Mouse (Mus musculus): ENCODE measurements around the gene Mark2. TPM values are rescaled to one million over a fixed set of nuclear protein-coding genes. Genes with fewer than 3 reads are reported as not detected.

Gene Mark2
- polyA plus RNA-seq, 1 experiment from 2014 or later = 44.7 TPM

DNA sequence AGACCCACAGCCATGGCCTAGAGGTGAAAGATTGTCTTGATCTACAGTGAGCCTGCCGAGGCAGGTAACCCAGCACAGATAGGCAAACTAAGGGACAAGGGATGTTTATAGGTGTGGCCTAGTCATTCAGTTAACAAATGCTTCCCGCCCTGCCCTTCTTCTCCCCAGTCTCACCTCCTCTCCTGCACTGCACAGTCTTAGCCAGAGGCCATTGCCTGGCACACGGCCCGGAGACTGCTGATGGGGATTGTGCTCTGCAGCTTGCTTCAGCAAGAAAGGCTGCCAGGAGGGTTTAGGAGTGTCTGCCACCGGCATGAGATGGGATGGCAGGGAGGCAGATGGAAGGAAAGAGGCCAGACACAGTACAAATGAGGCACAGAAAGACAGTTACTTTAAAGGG, 83.8 kb downstream of the Mark2 start:
- ATAC-seq (ENCODE audit: low FRiP score, low TSS enrichment) = 0 out of 2 replicates have a peak, but pooled peaks have one; percentile 43
- Histone ChIP-seq H3K4me1 (replicated peaks; ENCODE audit: control insufficient read depth, insufficient read depth) (no peaks in the 10 kb centered on the region), H3K9ac (ENCODE audit: low read length) (no peak overlapping the region), H3K36me3 (ENCODE audit: control insufficient read depth, insufficient read depth, low read length) (no peaks in the 10 kb centered on the region), H3K9me3 (ENCODE audit: control insufficient read depth, low read length) (no peaks in the 10 kb centered on the region), H3K4me2 (replicated peaks; ENCODE audit: low read depth) (no peak overlapping the region), H3K27me3 (ENCODE audit: control insufficient read depth, insufficient read depth, low read length) (no peaks in the 10 kb centered on the region), H3K4me3 (ENCODE audit: low read depth, low read length) (no peak overlapping the region), H3K27ac (replicated peaks) (no peak overlapping the region)
- 68% methylated on average over 5 of the region's 5 CpGs for WGBS
- DNase-seq (ENCODE audit: low spot score) = no peak
- TF ChIP-seq EP300 (optimal IDR thresholded peaks at IDR 0.05) (no peak), CTCF (IDR thresholded peaks at IDR 0.05; ENCODE audit: low read depth) (no peak)

DNA sequence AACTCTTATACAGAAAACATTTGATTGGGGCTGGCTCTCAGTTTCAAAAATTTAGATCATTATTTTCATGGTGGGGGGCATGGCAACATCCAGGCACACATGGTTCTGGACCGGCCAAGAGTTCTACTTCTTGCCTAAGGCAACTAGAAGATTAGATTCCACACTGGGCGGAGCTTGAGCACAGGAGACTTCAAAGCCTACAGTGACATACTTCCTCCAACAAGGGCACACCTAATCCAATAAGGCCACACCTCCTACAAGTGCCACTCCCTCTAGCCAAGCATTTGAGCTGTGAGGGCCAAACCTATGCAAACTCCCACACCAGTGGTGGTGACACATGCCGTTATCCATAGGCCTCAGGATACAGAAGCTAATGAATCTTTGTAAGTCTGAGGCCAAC, 95.6 kb downstream of the Mark2 start:
- no peak for TF ChIP-seq CTCF (IDR thresholded peaks at IDR 0.05; ENCODE audit: low read depth)
- no peak for TF ChIP-seq EP300 (optimal IDR thresholded peaks at IDR 0.05)
- Histone ChIP-seq H3K9me3 (ENCODE audit: control insufficient read depth, low read length) (no peaks in the 10 kb centered on the region), H3K9ac (ENCODE audit: low read length) (no peak overlapping the region), H3K4me2 (replicated peaks; ENCODE audit: low read depth) (no peak overlapping the region), H3K27ac (replicated peaks) (no peak overlapping the region), H3K4me3 (ENCODE audit: low read depth, low read length) (no peak overlapping the region), H3K4me1 (replicated peaks; ENCODE audit: control insufficient read depth, insufficient read depth) (no peaks in the 10 kb centered on the region), H3K27me3 (ENCODE audit: control insufficient read depth, insufficient read depth, low read length) (no peaks in the 10 kb centered on the region), H3K36me3 (ENCODE audit: control insufficient read depth, insufficient read depth, low read length) (no peaks in the 10 kb centered on the region)
- DNase-seq (ENCODE audit: low spot score) (peak; percentile 69), ATAC-seq (ENCODE audit: low FRiP score, low TSS enrichment) (peak; percentile 87)
- 62% methylated on average over 3 of the region's 3 CpGs for WGBS

DNA sequence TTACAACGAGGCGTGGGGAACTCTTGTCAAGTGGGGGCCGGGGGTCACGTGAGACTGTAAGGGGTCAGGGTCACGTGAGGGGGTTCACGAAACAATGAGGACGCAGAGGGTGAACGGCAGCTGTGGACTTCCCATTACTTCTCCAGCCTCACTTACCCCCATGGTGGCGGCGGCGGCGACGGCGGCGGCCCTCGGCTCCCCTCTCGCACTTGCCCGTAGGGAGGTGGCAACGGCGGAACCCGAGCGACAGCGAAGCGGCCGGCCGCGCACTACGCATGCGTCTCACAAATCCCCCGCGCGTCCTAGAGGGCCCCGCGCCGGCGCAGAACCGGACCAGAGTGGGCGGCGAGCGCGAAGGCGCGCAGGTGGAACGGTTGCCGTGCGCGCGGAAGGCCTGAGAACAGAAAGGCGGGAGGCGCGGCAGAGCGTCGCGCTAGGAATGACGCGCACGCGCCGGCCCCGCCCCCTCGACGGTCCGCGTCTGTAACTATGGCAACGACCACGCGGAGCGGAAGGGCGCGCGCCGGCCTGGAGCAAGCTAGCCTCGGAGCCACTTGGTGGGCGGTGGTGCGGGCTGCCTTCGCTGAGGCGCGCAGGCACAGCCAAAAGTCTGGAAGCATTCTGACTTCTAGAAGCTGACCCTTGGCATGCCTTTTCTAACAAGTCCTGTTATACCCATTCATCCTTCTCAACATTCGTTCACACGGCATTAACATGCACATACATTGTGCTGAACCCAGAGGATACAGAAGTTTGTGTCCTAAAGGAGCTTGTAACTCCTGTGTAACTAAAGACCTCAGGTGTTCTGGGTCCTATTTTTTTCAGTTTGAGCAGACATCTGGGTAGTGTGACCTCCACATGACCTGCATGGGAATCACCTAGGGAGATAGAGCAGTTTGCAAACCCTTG, 100.6 kb downstream of the Mark2 start, which contains the start of gene Naa40:
Gene Naa40, minus strand, starts transcription at position 402 of the 909 bp plus-strand sequence.
- TF ChIP-seq CTCF (IDR thresholded peaks at IDR 0.05; ENCODE audit: low read depth) (no peak; the same call in 1 of the 2 replicates), EP300 (optimal IDR thresholded peaks at IDR 0.05) (no peak)
- peak within 1 kb of the TSS; percentile 74 for H3K4me3 ChIP-seq (ENCODE audit: low read depth, low read length)
- H3K27ac ChIP-seq (replicated peaks) = peak within 1 kb of the TSS; percentile 82
- H3K27me3 ChIP-seq (ENCODE audit: control insufficient read depth, insufficient read depth, low read length) = no peaks in the 10 kb centered on the region
- H3K4me1 ChIP-seq (replicated peaks; ENCODE audit: control insufficient read depth, insufficient read depth) = peaks cover 5% of the 10 kb centered on the region
- peak; percentile 93 for DNase-seq (ENCODE audit: low spot score)
- no peaks in the 10 kb centered on the region for H3K9me3 ChIP-seq (ENCODE audit: control insufficient read depth, low read length)
- H3K9ac ChIP-seq (ENCODE audit: low read length) = peak within 1 kb of the TSS; percentile 78
- H3K4me2 ChIP-seq (replicated peaks; ENCODE audit: low read depth) = peak within 1 kb of the TSS; percentile 97
- H3K36me3 ChIP-seq (ENCODE audit: control insufficient read depth, insufficient read depth, low read length) = no peaks in the 10 kb centered on the region
- peak; percentile 96 for ATAC-seq (ENCODE audit: low FRiP score, low TSS enrichment)
- WGBS = under 1% methylated on average over 72 of the region's 80 CpGs

DNA sequence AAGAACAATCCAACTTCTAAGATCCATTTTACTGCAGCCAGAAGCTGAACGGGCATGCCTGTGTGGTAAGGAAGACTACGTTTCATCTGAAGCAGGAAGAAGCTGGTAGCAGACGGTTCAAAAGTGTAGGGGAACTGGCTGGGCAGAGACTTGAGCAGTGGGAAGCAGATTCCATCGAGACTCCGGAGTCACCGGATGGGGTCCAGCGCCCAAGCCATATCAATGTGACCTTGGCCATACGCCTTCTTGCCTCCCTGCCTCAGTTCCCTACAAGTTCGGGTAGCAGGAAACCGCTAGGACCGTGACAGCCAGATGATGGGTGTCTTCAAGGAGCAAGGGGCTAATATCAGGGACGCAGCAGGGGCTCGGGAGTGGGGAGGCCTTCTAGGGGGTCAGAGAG, 101.4 kb downstream of the Mark2 start:
- H3K4me3 ChIP-seq (ENCODE audit: low read depth, low read length) = peak overlapping the region; percentile 74
- peak overlapping the region; percentile 82; the same call in 1 of the 2 replicates for H3K27ac ChIP-seq (replicated peaks)
- ATAC-seq (ENCODE audit: low FRiP score, low TSS enrichment) = 0 out of 2 replicates have a peak, but pooled peaks have one; percentile 1
- no peaks in the 10 kb centered on the region for H3K9me3 ChIP-seq (ENCODE audit: control insufficient read depth, low read length)
- H3K27me3 ChIP-seq (ENCODE audit: control insufficient read depth, insufficient read depth, low read length) = no peaks in the 10 kb centered on the region
- no peak for DNase-seq (ENCODE audit: low spot score)
- H3K4me2 ChIP-seq (replicated peaks; ENCODE audit: low read depth) = peak overlapping the region; percentile 97
- no peaks in the 10 kb centered on the region for H3K36me3 ChIP-seq (ENCODE audit: control insufficient read depth, insufficient read depth, low read length)
- no peak for TF ChIP-seq CTCF (IDR thresholded peaks at IDR 0.05; ENCODE audit: low read depth)
- no peak for TF ChIP-seq EP300 (optimal IDR thresholded peaks at IDR 0.05)
- peak overlapping the region; percentile 78 for H3K9ac ChIP-seq (ENCODE audit: low read length)
- peaks cover 5% of the 10 kb centered on the region for H3K4me1 ChIP-seq (replicated peaks; ENCODE audit: control insufficient read depth, insufficient read depth)
- WGBS = under 1% methylated on average over 13 of the region's 13 CpGs

DNA sequence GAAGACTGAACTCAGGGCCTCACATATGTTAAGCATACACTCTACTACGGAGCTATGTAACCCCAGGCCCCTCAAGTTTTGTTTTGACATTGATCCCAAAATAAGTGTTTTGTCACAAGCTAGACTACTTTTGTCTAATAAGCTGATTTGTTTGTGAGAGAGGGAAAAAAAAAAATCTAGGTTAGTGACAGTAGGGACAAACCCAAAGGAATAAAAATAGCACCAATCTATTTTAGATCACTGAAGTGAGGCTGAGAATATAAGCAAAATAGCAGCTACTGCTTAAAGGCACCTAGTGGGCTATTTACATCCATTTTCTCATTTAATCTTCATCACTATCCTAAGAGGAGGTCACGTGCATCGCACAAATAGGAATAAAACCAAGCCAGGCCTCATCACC, 102.1 kb downstream of the Mark2 start:
- TF ChIP-seq EP300 (optimal IDR thresholded peaks at IDR 0.05) = no peak
- no peak for TF ChIP-seq CTCF (IDR thresholded peaks at IDR 0.05; ENCODE audit: low read depth)
- Histone ChIP-seq H3K9me3 (ENCODE audit: control insufficient read depth, low read length) (no peaks in the 10 kb centered on the region), H3K9ac (ENCODE audit: low read length) (peak overlapping the region; percentile 3; the same call in 1 of the 2 replicates), H3K4me1 (replicated peaks; ENCODE audit: control insufficient read depth, insufficient read depth) (peaks cover 5% of the 10 kb centered on the region), H3K4me2 (replicated peaks; ENCODE audit: low read depth) (peak overlapping the region; percentile 97), H3K27me3 (ENCODE audit: control insufficient read depth, insufficient read depth, low read length) (no peaks in the 10 kb centered on the region), H3K4me3 (ENCODE audit: low read depth, low read length) (peak overlapping the region; percentile 74; the same call in 1 of the 2 replicates), H3K27ac (replicated peaks) (no peak overlapping the region), H3K36me3 (ENCODE audit: control insufficient read depth, insufficient read depth, low read length) (no peaks in the 10 kb centered on the region; the same call in 1 of the 2 replicates)
- ATAC-seq (ENCODE audit: low FRiP score, low TSS enrichment) (no peak), DNase-seq (ENCODE audit: low spot score) (no peak)
- 72% methylated on average over 3 of the region's 3 CpGs for WGBS

DNA sequence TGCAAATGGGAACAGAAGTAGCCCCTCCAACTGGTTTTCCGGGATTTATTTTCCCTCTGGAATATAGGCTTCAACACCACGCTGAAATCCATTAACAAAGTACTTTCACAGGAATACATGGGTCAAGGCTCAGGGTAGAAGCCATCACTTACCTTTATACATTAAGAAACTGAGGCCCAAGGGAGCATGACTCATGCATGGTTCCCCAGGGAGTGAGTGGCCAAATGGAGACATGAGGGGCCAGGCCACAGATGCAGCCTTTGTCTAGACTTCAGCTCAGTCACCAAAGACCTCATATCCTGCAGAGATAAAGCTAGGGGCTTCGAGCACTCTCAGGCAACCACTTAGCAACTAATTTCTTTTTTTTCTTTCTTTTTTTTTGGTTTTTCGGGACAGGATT, 104.9 kb downstream of the Mark2 start:
- no peak overlapping the region for H3K27ac ChIP-seq (replicated peaks)
- H3K4me3 ChIP-seq (ENCODE audit: low read depth, low read length) = no peak overlapping the region
- WGBS = 94% methylated on average over 4 of the region's 4 CpGs
- H3K4me1 ChIP-seq (replicated peaks; ENCODE audit: control insufficient read depth, insufficient read depth) = peaks cover 5% of the 10 kb centered on the region
- H3K4me2 ChIP-seq (replicated peaks; ENCODE audit: low read depth) = no peak overlapping the region
- H3K36me3 ChIP-seq (ENCODE audit: control insufficient read depth, insufficient read depth, low read length) = peaks cover 5% of the 10 kb centered on the region; the same call in 1 of the 2 replicates
- no peaks in the 10 kb centered on the region for H3K9me3 ChIP-seq (ENCODE audit: control insufficient read depth, low read length)
- no peak overlapping the region for H3K9ac ChIP-seq (ENCODE audit: low read length)
- no peaks in the 10 kb centered on the region for H3K27me3 ChIP-seq (ENCODE audit: control insufficient read depth, insufficient read depth, low read length)
- no peak for DNase-seq (ENCODE audit: low spot score)
- ATAC-seq (ENCODE audit: low FRiP score, low TSS enrichment) = no peak
- TF ChIP-seq CTCF (IDR thresholded peaks at IDR 0.05; ENCODE audit: low read depth) = no peak
- TF ChIP-seq EP300 (optimal IDR thresholded peaks at IDR 0.05) = no peak

All from stomach, postnatal 0 days (tissue).